Mouse (Mus musculus) heart, postnatal 0 days (tissue): Measurements from ENCODE around the gene Prtg.

Experiments
- CTCF ChIP-seq: IDR thresholded peaks from 2 replicates; pipeline ENCODE4 v1.5.1; 2016; ENCODE audit warnings: antibody characterized with exemption, control low read depth, low read depth
- EP300 ChIP-seq: IDR thresholded peaks from 2 replicates; pipeline ENCODE4 v1.6.1; 2016; ENCODE audit warnings: antibody characterized with exemption, low read depth

GRCm38 (mm10) chr9:72872298-72873130, 65.8 kb downstream of the Prtg start:
- TF ChIP-seq CTCF (no peak), EP300 (no peak)
